Mouse (Mus musculus): ENCODE measurements around the gene Herpud1. TPM values are rescaled to one million over a fixed set of nuclear protein-coding genes. Genes with fewer than 3 reads are reported as not detected.

Gene Herpud1
- total RNA-seq (2021): 100 to 1,000 TPM; 100 to 109 TPM
- long read RNA-seq, experiment 1, transcript Herpud1-201 (8 exons, 1,873 nt): minor isoform, 12 of 157 reads
- long read RNA-seq, experiment 1, transcript Herpud1-205 (8 exons, 1,952 nt): major isoform, 132 of 157 reads
- long read RNA-seq, experiment 1, partial matches to known transcripts: 3 of 157 reads
- long read RNA-seq, experiment 1, other reads (novel, unspliced or antisense): 10 of 157 reads
- long read RNA-seq, experiment 2, transcript Herpud1-201 (8 exons, 1,873 nt): minor isoform, 12 of 262 reads
- long read RNA-seq, experiment 2, transcript Herpud1-205 (8 exons, 1,952 nt): major isoform, 234 of 262 reads
- long read RNA-seq, experiment 2, partial matches to known transcripts: 6 of 262 reads
- long read RNA-seq, experiment 2, other reads (novel, unspliced or antisense): 9 of 262 reads

DNA sequence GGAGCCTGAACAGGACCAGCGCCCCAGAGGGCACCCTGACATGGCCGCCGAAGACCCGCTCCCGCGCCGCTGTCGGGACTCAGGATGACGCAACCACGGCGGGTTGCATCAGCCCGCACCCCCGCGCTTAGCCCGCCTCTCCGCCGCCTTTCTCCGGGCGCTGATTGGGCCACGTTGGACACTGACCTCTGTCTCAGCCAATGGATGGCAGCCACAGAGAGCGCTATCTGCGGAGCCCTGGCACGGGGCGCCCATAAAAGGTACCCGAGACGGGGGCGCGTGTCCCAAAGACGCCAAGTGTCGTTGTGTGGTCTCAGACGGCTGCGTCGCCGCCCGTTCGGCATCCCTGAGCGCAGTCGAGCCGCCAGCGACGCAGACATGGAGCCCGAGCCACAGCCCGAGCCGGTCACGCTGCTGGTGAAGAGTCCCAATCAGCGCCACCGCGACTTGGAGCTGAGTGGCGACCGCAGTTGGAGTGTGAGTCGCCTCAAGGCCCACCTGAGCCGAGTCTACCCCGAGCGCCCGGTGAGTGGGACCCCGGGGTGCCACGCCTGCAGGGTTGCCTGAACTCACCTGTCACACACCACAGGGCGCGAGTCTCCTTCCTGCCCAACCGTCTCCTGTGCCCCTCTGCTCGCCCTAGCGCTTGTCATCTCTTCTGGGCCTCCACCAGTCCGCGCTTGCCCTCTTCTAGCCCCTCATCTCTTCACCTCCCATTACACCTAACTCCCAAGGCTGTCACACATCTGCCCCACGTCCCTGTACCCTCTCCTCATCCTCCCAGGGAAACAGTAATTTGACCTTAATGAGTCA is at the start of gene Herpud1:
Gene Herpud1, plus strand, starts transcription at position 225 of the 813 bp plus-strand sequence.
- peak; percentile 96 to 97 for DNase-seq (ENCODE audit: low spot score in 2 of 2)

GRCm38 (mm10) chr8:94337559-94337958 is 48.7 kb upstream of the Herpud1 start:
- DNase-seq (ENCODE audit: low spot score in 2 of 2): no peak

DNA sequence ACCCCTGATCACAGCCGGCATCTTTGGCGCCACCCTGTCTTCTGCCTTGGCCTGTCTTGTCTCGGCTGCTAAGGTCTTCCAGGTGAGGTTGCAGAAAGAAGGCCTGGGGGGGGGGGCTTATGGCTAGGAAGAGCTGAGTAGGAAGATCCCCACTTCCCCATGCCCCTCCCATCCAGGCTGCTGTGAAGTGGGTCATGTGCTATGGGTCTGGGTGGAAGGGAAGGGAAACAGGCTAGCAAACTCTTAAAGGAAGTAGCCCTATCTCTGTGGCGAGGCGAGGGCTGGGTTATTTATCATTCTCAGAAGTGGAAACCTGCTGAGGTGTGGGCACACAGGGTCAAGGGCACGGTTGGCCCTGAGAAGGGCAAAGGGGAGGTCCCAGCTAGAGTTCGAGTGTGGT is 45.4 kb upstream of the Herpud1 start:
- DNase-seq (ENCODE audit: low spot score in 2 of 2): no peak

- DNase-seq (ENCODE audit: low spot score in 2 of 2): no peak
Measured at GRCm38 (mm10) chr8:94342691-94343090, 43.5 kb upstream of the Herpud1 start.

DNA sequence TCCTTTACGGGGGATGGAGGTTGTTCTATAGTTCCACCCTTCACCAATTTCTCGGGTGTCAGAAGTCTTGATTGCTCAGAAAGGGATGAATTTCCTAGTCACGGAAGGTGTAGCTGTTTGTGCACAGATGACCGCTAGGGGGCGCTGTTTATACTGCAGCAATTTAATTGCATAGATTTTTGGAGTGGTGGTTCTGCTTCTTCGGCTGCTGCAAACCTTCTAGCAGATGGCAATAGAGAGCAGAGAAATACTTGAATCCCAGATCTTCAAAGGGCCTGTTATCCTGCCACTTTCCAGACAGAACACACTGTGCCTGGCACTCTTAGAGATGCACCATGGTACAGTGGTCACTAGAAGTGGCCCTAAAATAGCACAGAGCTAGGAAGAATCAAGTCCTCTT is 42.9 kb upstream of the Herpud1 start:
- DNase-seq (ENCODE audit: low spot score in 2 of 2): peak; percentile 75 to 81

- DNase-seq (ENCODE audit: low spot score in 2 of 2): no peak
Measured at GRCm38 (mm10) chr8:94343778-94344320, 42.4 kb upstream of the Herpud1 start.

GRCm38 (mm10) chr8:94345657-94346056 is 40.6 kb upstream of the Herpud1 start:
- DNase-seq (ENCODE audit: low spot score in 2 of 2): no peak

DNA sequence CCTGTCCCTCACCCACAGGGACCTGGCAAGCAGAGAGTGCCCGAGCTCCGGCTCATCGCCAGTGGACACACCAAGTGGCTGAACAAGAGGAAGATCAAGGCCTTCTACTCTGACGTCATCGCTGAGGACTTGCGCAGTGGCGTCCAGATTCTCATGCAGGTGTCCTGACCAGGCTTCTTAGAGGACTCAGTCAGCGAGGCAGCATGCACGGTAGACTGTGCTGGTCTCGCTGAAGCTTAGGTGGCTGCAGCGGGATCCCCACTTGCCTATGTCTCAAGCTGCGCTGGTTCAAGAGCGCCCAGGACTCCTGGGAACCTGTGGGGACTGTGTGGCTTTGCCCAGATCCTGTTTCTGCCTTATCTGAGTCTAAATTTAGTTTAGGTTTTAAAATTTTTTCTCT is 40.0 kb upstream of the Herpud1 start:
- DNase-seq (ENCODE audit: low spot score in 2 of 2): no peak

DNA sequence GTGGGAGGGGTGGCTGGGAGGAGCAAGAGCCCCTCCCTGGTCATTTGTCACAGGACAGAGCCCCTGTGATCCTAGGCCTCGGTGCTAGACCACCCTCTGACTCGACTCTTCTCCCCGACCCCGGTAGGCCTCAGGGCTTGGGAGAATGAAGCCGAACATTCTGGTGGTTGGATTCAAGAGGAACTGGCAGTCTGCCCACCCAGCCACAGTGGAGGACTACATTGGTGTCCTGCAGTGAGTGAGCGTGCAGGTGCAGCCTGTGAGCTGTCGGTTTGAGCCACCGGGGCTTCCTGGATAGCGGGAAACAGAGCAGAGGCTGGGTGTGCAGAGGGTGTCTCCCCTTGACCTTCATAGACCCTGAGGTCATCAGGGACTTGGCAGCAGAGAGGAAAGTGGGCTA is 37.8 kb upstream of the Herpud1 start:
- no peak for DNase-seq (ENCODE audit: low spot score in 2 of 2)

DNA sequence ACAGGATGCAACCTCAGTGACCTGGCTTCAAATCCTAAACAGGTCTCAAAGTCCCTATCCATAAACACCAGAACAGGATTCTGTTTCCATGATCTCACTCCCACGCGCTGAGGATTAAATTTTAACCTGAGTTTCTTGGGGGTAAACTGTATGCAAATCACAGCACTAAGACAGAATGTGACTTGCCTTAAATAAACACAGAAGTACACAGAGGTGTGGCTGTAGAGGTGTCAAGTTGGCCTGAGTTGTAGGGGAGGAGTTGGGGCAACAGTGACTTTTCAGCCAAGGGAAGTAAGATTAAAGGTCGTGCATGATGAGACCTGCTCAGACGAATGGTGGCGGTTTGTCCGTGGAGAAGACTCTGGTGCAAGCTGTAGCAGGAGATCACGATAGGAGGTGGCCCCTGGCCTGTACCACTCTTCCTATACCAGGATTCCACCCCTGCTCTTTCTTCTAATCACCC is 32.1 kb upstream of the Herpud1 start:
- no peak for DNase-seq (ENCODE audit: low spot score in 2 of 2)

- DNase-seq (ENCODE audit: low spot score in 2 of 2): no peak
Measured at GRCm38 (mm10) chr8:94354571-94354970, 31.7 kb upstream of the Herpud1 start.

DNA sequence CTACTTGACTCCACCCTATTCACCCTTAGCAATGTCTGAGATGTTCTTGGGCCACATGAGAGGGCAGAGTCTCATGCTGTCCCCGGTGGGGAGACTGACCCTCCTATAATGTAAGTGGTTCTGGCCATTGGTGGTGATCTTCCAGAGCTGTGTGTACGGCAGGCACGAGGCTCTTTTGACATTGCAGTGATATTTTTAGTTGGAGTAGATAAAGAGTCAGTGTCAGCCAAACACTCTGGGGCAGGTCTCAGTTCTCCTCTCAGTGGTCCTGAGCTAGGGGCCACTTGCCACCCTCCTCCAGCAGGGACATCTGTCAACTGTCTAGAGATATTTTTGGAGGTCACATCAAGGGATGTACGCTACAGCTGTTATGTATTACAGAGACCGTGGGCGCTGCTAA is 29.0 kb upstream of the Herpud1 start:
- DNase-seq (ENCODE audit: low spot score in 2 of 2): no peak

DNA sequence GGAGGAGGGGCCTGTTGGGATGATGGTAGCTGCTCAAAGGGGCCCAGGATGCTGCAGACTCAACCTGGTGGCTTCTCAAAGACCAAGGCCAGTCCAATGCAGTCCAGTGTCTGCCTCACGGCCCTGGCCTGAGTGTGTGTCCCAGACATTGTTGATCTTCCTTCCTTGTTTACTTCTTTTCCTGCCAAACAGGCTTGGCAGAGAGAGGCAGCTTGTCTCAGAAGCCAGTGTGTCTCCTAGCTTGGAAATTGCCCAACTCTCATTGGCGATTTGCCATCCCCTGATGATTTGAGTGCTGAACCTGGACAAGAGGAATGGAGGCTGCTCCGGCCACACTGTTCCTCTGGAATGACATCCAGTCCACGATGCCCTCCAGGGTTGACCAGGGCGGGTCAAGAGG is 27.7 kb upstream of the Herpud1 start:
- DNase-seq (ENCODE audit: low spot score in 2 of 2): peak; percentile 73 to 75

DNA sequence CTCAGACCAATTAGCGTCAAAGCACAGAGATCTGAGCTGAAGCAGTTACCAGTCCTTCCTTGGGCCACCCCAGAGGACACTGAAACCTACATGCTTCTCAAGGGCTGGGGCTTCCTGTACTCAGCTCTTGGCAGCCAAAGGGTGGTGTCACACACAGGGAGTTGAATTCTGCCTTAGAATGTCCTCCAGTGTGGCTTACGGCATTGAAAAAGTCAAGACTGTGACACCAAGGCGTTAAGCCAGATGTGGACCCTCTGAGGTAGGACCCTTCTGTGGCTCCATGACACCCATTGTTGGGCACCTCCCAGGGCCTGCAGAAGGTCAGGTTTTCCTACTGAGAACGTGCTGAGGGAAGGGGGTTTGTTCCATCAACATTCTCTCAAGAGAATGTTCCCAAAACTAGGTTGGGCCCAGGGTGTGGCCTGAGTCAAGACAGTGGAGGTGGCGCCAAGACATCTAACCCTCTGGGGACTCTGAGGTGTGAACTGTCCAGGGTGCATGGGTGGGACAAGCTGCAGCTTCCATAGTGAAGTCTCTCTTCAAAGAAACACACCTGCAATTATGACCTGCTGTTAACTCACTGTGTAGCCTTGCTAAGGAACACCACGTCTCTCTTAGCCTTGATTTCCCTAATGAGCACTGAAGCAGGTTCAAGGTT is 24.3 kb upstream of the Herpud1 start:
- DNase-seq (ENCODE audit: low spot score in 2 of 2): no peak

GRCm38 (mm10) chr8:94362607-94363239 is 23.5 kb upstream of the Herpud1 start:
- DNase-seq (ENCODE audit: low spot score in 2 of 2): no peak

DNA sequence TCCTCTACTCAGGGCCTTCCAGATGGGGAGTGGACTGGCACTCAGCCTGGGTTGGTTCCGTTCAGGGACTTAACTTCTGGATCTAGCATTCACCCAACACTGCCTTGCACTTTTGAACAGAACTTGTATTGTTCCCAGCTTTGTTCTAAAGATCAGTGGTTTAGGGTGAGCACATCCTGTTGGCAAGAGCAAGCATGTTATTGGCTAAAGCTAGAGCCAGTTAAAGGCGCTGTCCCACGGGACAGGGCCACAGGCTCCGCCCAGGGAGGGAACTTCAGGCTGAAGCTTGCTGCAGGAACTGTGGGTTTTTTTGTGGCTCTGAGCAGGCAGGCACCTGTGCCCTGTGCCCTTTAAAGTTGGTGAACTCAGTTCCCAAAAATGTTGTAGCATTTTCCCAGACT is 22.9 kb upstream of the Herpud1 start:
- peak in 1 of 2 experiments; percentile 57 for DNase-seq (ENCODE audit: low spot score in 2 of 2)

DNA sequence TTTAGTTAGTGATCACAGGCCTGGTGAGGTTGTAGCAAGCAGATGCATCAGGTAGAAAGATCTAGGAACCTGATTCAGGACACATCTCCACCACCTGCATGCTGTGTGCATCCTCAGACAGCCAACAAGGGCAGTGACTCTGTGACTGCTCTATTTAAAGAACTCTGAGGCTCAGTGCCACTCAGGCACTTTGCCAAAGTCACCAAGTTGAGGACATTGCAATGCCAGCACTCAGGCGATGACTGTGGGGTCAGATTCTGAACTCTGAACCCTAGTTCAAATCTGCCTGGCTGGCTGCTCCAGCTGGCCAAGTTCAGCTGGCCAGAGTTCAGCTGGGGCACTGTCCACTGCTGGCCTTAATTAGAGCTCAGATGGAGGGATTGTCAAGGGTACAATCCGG is 22.3 kb upstream of the Herpud1 start:
- peak; percentile 42 to 52 for DNase-seq (ENCODE audit: low spot score in 2 of 2)

DNA sequence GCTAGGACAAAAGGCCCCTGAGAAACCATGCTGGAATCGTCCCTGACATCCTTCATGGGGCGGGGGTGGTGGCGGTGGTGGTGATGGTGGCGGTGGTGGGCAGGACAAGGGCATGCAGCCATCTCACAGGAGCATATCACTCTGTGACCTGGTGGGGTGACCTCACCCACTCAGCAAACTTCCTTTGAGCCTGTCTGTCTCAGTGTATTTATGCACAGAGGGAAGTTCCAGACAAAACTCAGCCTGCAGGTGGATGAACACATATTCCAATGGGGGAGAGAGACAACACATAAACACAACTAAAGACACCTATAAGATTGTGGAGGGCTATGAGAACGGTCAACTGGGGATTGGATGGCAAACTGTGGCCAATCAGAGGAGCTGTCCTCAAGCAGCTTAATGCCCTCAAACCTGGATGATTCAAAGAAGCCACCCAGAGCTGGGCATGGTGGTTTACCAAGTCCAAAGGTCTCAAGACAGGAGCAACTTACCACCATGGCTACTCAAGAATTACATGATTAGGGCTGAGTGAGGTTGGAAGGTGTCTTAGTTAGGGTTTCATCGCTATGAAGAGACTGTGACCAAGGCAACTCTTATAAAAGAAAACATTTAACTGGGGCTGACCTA is 21.4 kb upstream of the Herpud1 start:
- no peak for DNase-seq (ENCODE audit: low spot score in 2 of 2)

DNA sequence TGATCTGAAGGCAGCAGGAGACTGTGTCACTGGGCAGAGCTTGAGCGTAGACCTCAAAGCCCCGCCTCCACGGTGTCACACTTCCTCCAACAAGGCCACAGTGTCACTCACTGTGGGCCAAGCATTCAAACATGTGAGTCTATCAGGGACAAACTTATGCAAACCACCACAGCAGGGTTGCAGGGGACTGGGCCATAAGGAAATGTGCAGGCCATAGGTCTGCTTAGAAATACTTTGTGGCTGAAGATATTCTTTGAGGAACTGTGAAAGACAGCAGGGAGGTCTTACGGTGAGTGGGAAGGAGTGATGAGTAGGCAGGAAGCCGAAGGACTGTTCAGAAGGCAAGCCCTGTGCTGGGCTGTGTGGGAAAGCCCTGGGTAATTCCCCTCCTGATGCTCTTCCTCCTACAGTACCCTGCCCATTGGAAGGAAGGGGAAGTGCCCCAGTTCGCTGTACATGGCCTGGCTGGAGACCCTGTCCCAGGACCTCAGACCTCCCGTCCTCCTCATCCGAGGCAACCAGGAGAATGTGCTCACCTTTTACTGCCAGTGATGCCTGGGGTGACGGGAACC is 20.7 kb upstream of the Herpud1 start:
- no peak for DNase-seq (ENCODE audit: low spot score in 2 of 2)

DNA sequence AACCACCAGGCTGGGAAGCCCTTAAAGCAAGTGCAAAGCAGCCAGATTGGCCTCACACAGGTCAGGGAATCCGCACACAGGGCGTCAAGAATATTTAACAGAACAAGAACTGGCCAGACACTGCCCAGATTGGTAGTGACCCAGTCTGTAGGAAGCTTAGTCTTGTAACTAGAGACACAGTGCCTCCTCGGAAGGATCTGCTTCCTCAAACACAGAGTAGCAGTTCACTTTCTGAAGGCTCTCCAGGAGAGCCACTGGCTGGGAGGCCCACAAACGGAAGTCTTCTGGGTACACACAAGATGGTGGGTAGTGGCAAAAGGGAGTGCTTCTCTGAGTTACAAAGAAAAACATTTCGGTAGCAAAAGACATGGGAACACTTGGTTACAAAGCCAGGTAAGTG is 15.4 kb upstream of the Herpud1 start:
- DNase-seq (ENCODE audit: low spot score in 2 of 2): no peak

Data from adrenal gland, adult 18-20 months (tissue).